Mouse (Mus musculus): ENCODE results near the gene Nacc1.

Gene Nacc1

DNA sequence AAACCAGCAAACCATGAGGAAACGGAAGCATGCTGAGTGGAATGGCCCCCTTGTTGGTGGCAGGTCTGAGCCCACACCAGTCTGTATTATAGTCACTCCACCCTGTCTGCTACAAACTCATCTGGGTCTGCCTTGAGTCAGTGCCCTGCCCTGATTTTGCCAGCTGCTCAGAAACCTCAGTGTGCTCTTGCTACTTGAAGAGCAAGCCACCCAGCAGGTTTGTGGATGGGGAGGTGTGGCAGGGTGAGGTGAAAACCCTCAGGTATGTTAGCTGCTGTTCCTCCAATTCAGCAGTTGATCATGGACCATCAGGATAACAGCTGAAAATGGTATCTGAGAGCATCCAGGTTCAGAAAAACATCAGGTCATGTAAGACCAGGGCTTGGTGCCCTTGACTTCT is 19.6 kb downstream of the Nacc1 start:
- ATAC-seq (ENCODE audit: insufficient number of reproducible peaks, low FRiP score, low TSS enrichment), result no peak

DNA sequence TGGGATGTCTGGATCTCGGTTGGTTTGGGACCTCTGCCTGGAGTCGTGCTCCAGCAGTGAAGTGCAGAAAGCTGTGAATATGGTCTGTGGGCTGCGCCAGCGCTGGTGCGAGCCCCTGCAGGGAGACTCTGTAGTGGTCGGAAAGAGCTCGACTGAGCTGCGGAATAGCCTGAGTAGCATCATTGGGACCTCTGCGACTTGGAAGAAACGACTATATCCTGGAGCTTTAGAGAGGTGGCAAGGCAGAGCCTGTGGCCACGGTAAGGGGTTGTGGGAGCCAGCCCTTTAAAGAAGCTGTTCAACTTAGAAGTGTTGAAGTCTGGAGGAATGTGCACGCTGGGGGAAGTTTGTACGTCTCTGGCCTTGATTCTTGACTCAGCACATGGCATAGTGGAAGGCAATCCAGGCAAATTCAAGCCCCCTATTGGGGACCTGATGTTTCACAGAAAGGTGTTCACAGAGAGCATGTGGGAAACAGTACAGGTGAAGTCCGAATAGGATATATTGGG is 22.2 kb downstream of the Nacc1 start:
- ATAC-seq (ENCODE audit: insufficient number of reproducible peaks, low FRiP score, low TSS enrichment), result no peak

GRCm38 (mm10) chr8:84664566-84665384 is 22.9 kb downstream of the Nacc1 start:
- peak; percentile 62; the same call in 1 of the 2 replicates for ATAC-seq (ENCODE audit: insufficient number of reproducible peaks, low FRiP score, low TSS enrichment)

- ATAC-seq (ENCODE audit: insufficient number of reproducible peaks, low FRiP score, low TSS enrichment), result peak; percentile 65
Observed at GRCm38 (mm10) chr8:84663483-84664327, 24.0 kb downstream of the Nacc1 start.

- peak; percentile 67 for ATAC-seq (ENCODE audit: insufficient number of reproducible peaks, low FRiP score, low TSS enrichment)
Observed at GRCm38 (mm10) chr8:84662581-84663065, 25.0 kb downstream of the Nacc1 start, which contains the start of gene Ier2. Gene Ier2, minus strand, starts transcription at chr8:84662852.

GRCm38 (mm10) chr8:84661961-84662571 is 25.6 kb downstream of the Nacc1 start:
- no peak for ATAC-seq (ENCODE audit: insufficient number of reproducible peaks, low FRiP score, low TSS enrichment)

DNA sequence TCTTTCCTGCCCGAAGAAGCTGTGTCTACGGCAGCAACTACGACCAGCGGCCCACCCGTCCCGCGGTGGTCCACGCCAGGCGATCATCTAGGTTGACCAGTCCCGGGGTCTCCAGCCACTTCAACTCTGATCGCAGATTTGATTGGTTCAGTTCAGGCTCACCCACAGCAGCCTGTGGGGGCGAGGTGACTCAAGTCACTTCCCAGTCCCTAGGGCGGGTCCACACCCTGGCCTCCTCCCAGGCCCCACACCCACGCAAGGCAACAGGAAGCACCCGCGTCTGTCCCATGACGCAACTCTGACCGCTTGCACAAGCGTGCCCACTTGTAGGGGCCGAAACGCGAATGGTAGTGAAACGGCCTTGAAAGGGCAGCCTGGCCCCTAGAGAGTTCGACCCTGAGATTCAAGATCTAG is 26.2 kb downstream of the Nacc1 start:
- ATAC-seq (ENCODE audit: insufficient number of reproducible peaks, low FRiP score, low TSS enrichment), result no peak

- ATAC-seq (ENCODE audit: insufficient number of reproducible peaks, low FRiP score, low TSS enrichment), result no peak
Observed at GRCm38 (mm10) chr8:84660819-84661457, 26.7 kb downstream of the Nacc1 start.

DNA sequence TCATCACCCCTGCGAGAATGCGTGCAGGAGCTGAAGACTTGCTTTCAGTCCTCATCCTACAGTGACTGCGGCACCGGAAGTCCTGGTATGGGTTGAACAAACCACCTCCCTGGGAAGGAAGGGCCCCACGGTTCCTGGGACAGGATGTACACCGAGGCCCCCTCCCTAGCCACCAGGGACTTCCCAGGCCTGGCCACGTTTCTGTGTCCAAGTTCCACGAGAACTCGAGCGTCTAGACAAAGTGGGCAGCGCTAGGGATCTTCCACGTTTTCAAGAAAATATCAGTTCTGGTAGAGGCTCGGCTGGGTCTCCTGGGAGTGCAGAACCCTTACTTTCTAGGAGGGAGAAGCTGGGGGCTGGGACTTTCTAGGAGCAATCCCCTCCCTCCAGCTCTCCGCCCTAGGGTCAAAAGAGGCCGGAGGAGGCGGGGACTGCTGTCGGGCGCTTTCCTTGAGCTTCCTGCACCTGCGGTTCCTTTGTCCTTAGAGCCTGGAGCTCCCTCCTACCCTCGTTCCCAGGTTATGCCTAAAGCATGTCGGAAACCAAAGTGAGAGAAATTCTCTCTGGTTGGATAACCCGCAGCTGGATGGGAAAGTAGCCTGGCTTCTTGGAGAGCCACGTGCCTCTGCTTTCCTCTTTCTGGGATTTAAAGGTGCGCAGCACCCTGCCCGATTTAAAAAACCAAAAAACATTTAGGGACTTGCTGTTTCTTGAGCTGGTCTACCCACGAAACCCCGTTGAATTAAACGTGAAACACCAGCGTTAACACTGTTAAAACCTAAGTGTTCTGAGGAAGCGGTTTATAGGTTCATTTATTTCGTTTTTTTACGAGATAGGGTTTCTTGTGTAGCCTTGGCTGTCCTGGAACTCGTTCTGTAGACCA is 27.5 kb downstream of the Nacc1 start:
- ATAC-seq (ENCODE audit: insufficient number of reproducible peaks, low FRiP score, low TSS enrichment), result no peak

DNA sequence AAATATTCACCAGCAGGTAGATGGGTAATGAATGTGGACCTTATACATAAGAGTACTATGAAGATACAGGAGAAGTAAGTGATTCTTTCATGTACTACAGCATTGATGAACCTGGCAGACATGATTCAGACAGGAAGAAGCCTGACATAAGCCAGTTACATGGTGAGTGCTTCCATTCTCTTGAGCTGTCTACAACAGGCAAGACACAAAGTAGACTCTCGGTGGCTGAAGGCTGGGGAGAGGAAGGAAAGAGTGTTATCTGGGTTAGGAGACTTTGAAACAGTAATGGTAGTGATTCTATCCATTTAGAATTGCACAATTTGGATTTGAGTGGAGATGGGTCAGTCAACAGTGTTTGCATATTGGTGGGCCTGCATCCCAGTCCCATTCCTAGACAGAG is 28.7 kb downstream of the Nacc1 start:
- no peak for ATAC-seq (ENCODE audit: insufficient number of reproducible peaks, low FRiP score, low TSS enrichment)

DNA sequence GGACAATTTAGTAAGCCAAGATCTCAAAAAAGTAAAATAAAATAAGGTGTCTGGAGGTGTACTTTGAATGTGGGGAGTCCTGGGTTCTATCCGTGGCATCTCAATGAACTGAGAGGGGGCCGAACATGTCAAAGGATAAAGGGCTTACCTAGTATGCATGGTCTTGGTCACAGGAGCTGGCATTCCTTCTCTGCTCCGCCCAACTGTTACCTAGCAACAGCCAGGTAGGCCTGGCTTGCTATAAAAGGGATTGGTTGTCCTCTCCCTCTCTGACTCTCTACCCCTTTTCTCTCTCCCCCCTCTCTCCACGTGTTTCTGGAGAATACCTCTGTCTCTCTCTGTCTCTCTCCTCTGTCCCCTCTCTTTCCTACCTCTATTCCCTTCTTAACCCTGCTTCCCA is 30.0 kb downstream of the Nacc1 start:
- ATAC-seq (ENCODE audit: insufficient number of reproducible peaks, low FRiP score, low TSS enrichment), result no peak

DNA sequence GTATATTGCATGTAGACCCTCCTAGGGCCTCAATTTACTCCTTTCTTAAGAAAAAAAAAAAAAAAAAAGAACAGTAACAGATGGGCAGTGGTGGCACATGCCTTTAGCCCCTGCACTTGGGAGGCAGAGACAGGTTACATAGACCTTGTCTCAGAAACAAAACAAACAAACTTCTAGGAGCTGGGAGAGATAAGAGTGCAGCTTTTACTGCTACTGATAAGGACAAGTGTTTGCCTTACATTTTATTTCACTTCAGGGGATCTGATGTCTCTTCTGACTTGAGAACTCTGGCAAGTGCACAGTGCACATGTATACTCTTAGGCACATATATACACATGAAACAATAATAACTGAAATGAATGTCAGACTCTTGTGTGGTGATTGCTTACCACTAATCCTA is 30.5 kb downstream of the Nacc1 start:
- no peak for ATAC-seq (ENCODE audit: insufficient number of reproducible peaks, low FRiP score, low TSS enrichment)

- no peak for ATAC-seq (ENCODE audit: insufficient number of reproducible peaks, low FRiP score, low TSS enrichment)
Observed at GRCm38 (mm10) chr8:84656641-84657126, 31.0 kb downstream of the Nacc1 start.

DNA sequence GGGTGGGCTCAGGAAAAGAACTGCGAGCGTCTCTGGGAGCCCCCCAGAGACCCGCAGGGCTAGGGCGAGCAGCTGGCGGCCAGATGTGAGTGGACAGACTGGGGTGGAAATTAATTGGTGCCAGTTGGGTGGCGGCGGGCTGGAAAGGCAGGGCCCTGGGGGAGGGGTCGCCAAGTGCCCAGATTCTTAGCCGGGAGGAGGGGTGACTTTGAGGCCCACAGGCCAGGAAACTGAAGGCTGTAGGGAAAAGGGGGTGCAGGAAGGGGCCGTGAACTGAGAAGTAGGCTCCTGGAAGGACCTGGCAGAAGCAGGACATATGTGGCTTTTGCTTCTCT is 31.5 kb downstream of the Nacc1 start:
- no peak for ATAC-seq (ENCODE audit: insufficient number of reproducible peaks, low FRiP score, low TSS enrichment)

DNA sequence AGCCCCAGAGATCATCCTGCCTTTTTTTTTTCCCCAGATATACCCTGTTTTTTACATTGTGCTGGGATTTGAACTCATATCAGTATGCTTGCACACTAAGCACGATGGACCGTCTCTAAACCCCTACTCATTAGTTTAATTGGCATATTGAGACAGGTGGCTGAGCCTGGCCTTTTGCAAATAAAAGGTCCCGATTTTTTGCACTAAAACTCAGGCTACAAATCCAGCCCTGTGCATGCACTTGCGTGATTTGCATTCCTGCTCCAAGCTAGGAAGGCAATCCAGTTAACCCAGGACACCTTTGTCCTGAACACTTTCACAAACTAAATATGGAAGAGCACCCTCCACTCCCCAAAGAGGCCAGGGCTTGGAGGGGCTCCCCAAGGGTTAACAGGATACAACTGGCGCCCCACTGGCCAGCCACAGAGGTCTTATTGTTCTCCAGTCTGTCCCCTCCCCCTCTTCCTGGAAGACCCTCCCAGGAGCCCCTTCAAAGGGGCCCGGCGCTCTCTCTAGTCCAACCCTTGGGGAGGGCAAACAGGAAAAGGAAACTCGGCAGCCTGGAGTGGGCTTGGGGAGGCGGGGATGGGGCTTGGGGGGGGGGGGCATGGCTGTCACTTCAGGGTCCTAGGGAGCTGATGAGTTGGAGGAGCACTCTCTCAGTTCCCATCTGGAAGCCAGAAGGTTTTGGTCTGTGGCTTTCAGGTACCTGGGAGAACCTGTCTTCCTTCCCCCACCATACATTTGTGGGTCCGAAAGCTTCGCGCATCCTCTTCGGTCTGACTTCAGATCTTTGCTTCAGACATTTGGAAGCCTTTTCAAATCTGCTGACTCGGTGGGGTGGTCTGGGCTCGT is 32.1 kb downstream of the Nacc1 start:
- ATAC-seq (ENCODE audit: insufficient number of reproducible peaks, low FRiP score, low TSS enrichment), result no peak

- no peak for ATAC-seq (ENCODE audit: insufficient number of reproducible peaks, low FRiP score, low TSS enrichment)
Observed at GRCm38 (mm10) chr8:84654597-84654996, 33.1 kb downstream of the Nacc1 start.

DNA sequence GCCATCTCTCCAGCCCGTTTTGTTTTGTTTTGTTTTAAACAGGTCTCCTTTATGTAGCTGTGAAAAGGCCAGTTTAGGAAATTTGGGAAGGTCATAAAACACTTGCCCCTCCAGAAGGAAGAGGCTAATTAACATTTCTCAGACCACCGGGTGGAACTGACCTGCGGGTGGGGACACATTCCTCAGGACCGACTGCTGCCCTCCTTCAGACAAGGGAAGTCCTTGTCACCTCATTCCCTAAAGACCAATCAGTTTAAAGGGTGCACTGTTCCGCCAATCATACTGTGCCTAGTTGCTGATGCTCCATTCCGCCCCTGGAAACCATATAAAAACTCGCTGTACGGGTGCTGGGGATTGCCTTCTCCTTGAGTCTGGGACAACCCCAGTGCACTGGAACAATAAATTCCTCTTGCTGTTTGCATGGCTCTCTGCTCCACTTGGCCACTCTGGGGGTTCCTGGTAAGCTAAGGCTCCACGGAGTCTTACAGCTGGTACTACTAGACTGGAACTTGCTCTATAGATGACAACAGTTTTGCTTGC is 34.5 kb downstream of the Nacc1 start:
- no peak for ATAC-seq (ENCODE audit: insufficient number of reproducible peaks, low FRiP score, low TSS enrichment)

- no peak for ATAC-seq (ENCODE audit: insufficient number of reproducible peaks, low FRiP score, low TSS enrichment)
Observed at GRCm38 (mm10) chr8:84650213-84650612, 37.4 kb downstream of the Nacc1 start.
